Mouse (Mus musculus) limb, embryonic 14.5 days (tissue): ENCODE measurements around the gene Zc3h8. TPM values are rescaled to one million over a fixed set of nuclear protein-coding genes. Genes with fewer than 3 reads are reported as not detected.
A peak's percentile ranks its signal among the peaks of the same experiment; 100 is the strongest.

Experiments used
- ATAC-seq: fragments of 200-750 bp; cut with Nextera tagmentation; 2 replicates; pipeline ENCODE4 v1.8.0; 2017; ENCODE audit warnings: low read depth, moderate number of reproducible peaks, moderate TSS enrichment; ENCODE audit not compliant: low FRiP score
- DNase-seq: peaks from one replicate; pipeline ENCODE4 v3.0.0-alpha.2; 2015; ENCODE audit warnings: low spot score
- H3K27ac ChIP-seq: fragments of 300-500 bp; sonication (generic); replicated peaks from 2 replicates; pipeline ENCODE4 v1.5.1; 2014; ENCODE audit warnings: low read depth, mild to moderate bottlenecking, low read length, moderate library complexity, mixed read lengths
- H3K27me3 ChIP-seq: fragments of 300-500 bp; sonication (generic); 2 replicates; pipeline ENCODE4 v1.6.1; 2014; ENCODE audit warnings: low read length, mixed read lengths; ENCODE audit not compliant: control insufficient read depth, insufficient read depth
- H3K36me3 ChIP-seq: fragments of 300-500 bp; sonication (generic); 2 replicates; pipeline ENCODE4 v1.6.1; 2014; ENCODE audit warnings: mild to moderate bottlenecking, low read length, moderate library complexity, mixed read lengths; ENCODE audit not compliant: control insufficient read depth, insufficient read depth
- H3K4me1 ChIP-seq: fragments of 300-500 bp; sonication (generic); 2 replicates; pipeline ENCODE4 v1.6.1; 2014; ENCODE audit warnings: antibody characterized with exemption, low read length, mixed read lengths; ENCODE audit not compliant: control insufficient read depth, insufficient read depth
- H3K4me2 ChIP-seq: fragments of 300-500 bp; sonication (generic); replicated peaks from 2 replicates; pipeline ENCODE4 v1.6.1; 2014; ENCODE audit warnings: low read depth, mild to moderate bottlenecking, low read length, moderate library complexity; ENCODE audit not compliant: severe bottlenecking
- H3K4me3 ChIP-seq: fragments of 300-500 bp; sonication (generic); replicated peaks from 2 replicates; pipeline ENCODE4 v1.5.1; 2014; ENCODE audit warnings: low read length
- H3K9ac ChIP-seq: fragments of 300-500 bp; sonication (generic); 2 replicates; pipeline ENCODE4 v1.6.1; 2014; ENCODE audit warnings: mild to moderate bottlenecking, low read depth, low read length, moderate library complexity; ENCODE audit not compliant: severe bottlenecking
- H3K9me3 ChIP-seq: fragments of 300-500 bp; sonication (generic); 2 replicates; pipeline ENCODE4 v1.6.1; 2016; ENCODE audit warnings: low read length; ENCODE audit not compliant: control insufficient read depth
- POLR2A ChIP-seq: fragments of 200-500 bp; IDR thresholded peaks from 2 replicates; pipeline ENCODE4 v1.8.0; 2012; ENCODE audit warnings: inconsistent platforms, mild to moderate bottlenecking, moderate library complexity, borderline replicate concordance; ENCODE audit not compliant: insufficient read depth, insufficient read length; ENCODE audit errors: extremely low read depth
- whole genome bisulfite sequencing: fragments of 180-500 bp; shearing (Covaris S2); extraction: QIAGEN DNeasy Blood & Tissue Kit; methylation state at CpG from one replicate; pipeline ENCODE4 v1.1.7; 2014; 5-methylcytosine and 5-hydroxymethylcytosine counted together
- polyA plus RNA-seq, 2 experiments: library from polyadenylated mRNA; depleted of rRNA in 1 of 2; stranded (reverse) in 1 of 2; unstranded in 1 of 2; fragments of >200 nt; fragmentation: Nextera tagmentation in 1 of 2; extraction: Ambion mirVana in 1 of 2; gene quantifications; 2 replicates each; pipeline versions ENCODE4 v1.2.1 to v1.2.3; 2012 to 2014

The Zc3h8 gene
- polyA plus RNA-seq (2012; rRNA removed) (3.5 and 7.1 TPM in 2 replicates), polyA plus RNA-seq (2014; fragmentation: Nextera tagmentation; extraction: Ambion mirVana) (6.2 and 7.5 TPM in 2 replicates)

- TF ChIP-seq POLR2A: peak; percentile 96; the same call in 1 of the 2 replicates
- peak within 1 kb of the TSS; percentile 57 for H3K4me2 ChIP-seq
- DNase-seq (peak; percentile 96), ATAC-seq (peak; percentile 90)
- no peaks in the 10 kb centered on the region for H3K27me3 ChIP-seq
- H3K36me3 ChIP-seq: peaks cover 5% of the 10 kb centered on the region; the same call in 1 of the 2 replicates
- no peaks in the 10 kb centered on the region for H3K9me3 ChIP-seq
- H3K4me1 ChIP-seq: peaks cover 4% of the 10 kb centered on the region; the same call in 1 of the 2 replicates
- 2% methylated on average over 65 of the region's 65 CpGs for WGBS
- peak within 1 kb of the TSS; percentile 76 for H3K27ac ChIP-seq
- peak within 1 kb of the TSS; percentile 61 for H3K9ac ChIP-seq
- H3K4me3 ChIP-seq: peak within 1 kb of the TSS; percentile 60
Observed at GRCm38 (mm10) chr2:128943538-128944528, at the start of gene Zc3h8. TSS of gene Zc3h8 (minus strand) at chr2:128944077.

DNA sequence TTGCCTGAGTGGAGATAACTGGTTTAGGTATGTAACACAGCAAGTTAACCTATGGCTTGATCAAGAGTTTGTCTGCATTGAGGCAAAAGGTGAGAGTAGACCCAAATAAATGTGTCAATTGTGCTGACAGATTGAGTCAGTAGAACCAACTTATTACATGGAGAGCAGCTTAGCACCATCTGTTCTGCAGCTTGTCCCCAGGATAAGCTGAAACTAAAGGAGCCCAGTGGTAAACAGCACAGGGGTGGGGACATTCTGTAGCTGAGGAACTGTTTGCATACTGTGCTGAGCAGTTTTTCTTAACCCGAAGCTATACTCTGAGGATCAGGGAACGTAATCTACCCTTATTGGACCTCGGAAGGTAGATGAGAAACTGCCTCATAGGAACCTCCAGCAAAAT lies 40.9 kb upstream of the Zc3h8 start:
- Histone ChIP-seq H3K36me3 (no peaks in the 10 kb centered on the region), H3K27ac (no peak overlapping the region), H3K4me3 (no peak overlapping the region), H3K4me2 (no peak overlapping the region), H3K9ac (no peak overlapping the region), H3K4me1 (no peaks in the 10 kb centered on the region), H3K27me3 (no peaks in the 10 kb centered on the region), H3K9me3 (no peaks in the 10 kb centered on the region)
- 82% methylated on average over 3 of the region's 3 CpGs for WGBS
- DNase-seq (no peak), ATAC-seq (no peak)
- no peak for TF ChIP-seq POLR2A

- no peak overlapping the region for H3K9ac ChIP-seq
- 67% methylated on average over 4 of the region's 4 CpGs for WGBS
- DNase-seq (no peak), ATAC-seq (no peak)
- no peak overlapping the region for H3K4me3 ChIP-seq
- no peak for TF ChIP-seq POLR2A
- H3K27me3 ChIP-seq: no peaks in the 10 kb centered on the region
- no peaks in the 10 kb centered on the region for H3K9me3 ChIP-seq
- no peaks in the 10 kb centered on the region for H3K36me3 ChIP-seq
- no peak overlapping the region for H3K4me2 ChIP-seq
- no peaks in the 10 kb centered on the region for H3K4me1 ChIP-seq
- no peak overlapping the region for H3K27ac ChIP-seq
Observed at GRCm38 (mm10) chr2:128975572-128975971, 31.7 kb upstream of the Zc3h8 start.

DNA sequence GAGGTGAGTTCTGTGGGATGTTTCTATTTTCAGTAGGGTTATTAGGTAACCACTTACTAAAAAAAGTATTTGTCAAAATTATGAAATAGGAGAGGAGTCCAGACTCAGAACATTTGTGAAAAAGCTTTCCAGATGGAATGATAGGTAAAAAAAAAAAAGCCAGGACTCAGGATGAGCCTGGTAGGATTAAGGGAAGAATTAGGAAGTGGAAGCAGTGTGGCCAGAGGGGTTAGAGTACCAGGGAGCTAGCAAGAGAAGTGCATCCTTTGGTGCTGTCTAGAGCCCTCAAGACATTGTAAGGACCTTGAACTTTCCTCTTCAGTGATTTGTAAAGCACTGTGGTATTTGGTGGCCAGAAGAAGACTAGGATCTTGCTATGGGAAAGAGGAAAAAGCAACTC lies 28.4 kb upstream of the Zc3h8 start:
- DNase-seq: no peak
- H3K27ac ChIP-seq: no peak overlapping the region
- H3K4me1 ChIP-seq: no peaks in the 10 kb centered on the region; the same call in 1 of the 2 replicates
- no peaks in the 10 kb centered on the region for H3K9me3 ChIP-seq
- H3K27me3 ChIP-seq: no peaks in the 10 kb centered on the region
- no peaks in the 10 kb centered on the region for H3K36me3 ChIP-seq
- H3K9ac ChIP-seq: no peak overlapping the region
- no peak for ATAC-seq
- no peak overlapping the region for H3K4me2 ChIP-seq
- H3K4me3 ChIP-seq: no peak overlapping the region
- TF ChIP-seq POLR2A: no peak

- Histone ChIP-seq H3K36me3 (no peaks in the 10 kb centered on the region), H3K27ac (peak overlapping the region; percentile 100; the same call in 1 of the 2 replicates)
Observed at GRCm38 (mm10) chr2:128968475-128969083, 24.7 kb upstream of the Zc3h8 start.

More at GRCm38 (mm10) chr2:128968475-128969083, 24.7 kb upstream of the Zc3h8 start:
- Histone ChIP-seq H3K27me3 (no peaks in the 10 kb centered on the region), H3K4me3 (peak overlapping the region; percentile 87), H3K9ac (peak overlapping the region; percentile 99), H3K4me2 (peak overlapping the region; percentile 49), H3K4me1 (peaks cover 7% of the 10 kb centered on the region), H3K9me3 (no peaks in the 10 kb centered on the region)
- no peak for DNase-seq
- TF ChIP-seq POLR2A: no peak
- no peak for ATAC-seq
